Mouse (Mus musculus): Measurements from ENCODE around the gene G6pd2. TPM values are rescaled to one million over a fixed set of nuclear protein-coding genes. Genes with fewer than 3 reads are reported as not detected.

Gene G6pd2
- polyA plus RNA-seq (2016; fragmentation: Nextera tagmentation; extraction: Ambion mirVana) = not detected in 2 replicates

- Histone ChIP-seq H3K9me3 (replicated peaks) (peaks cover 4% of the 10 kb centered on the region; the same call in 1 of the 2 replicates), H3K36me3 (no peaks in the 10 kb centered on the region), H3K27ac (replicated peaks) (no peak within 1 kb of the TSS), H3K4me3 (no peak within 1 kb of the TSS), H3K4me1 (no peaks in the 10 kb centered on the region), H3K27me3 (ENCODE audit: low read depth, poor library complexity, severe bottlenecking) (no peaks in the 10 kb centered on the region)
- DNase-seq (ENCODE audit: low spot score) = no peak
- WGBS = 90% methylated on average over 2 of the region's 2 CpGs
Measured at GRCm38 (mm10) chr5:61808516-61808915, at the start of gene G6pd2. TSS of gene G6pd2 (plus strand) at chr5:61808816.

- H3K36me3 ChIP-seq = no peaks in the 10 kb centered on the region
- no peaks in the 10 kb centered on the region; the same call in 1 of the 2 replicates for H3K9me3 ChIP-seq (replicated peaks)
- H3K27me3 ChIP-seq (ENCODE audit: low read depth, poor library complexity, severe bottlenecking) = no peaks in the 10 kb centered on the region
- H3K4me1 ChIP-seq = no peaks in the 10 kb centered on the region
- 68% methylated on average over 1 of the region's 1 CpGs for WGBS
- H3K27ac ChIP-seq (replicated peaks) = no peak overlapping the region
- H3K4me3 ChIP-seq = no peak overlapping the region
- no peak for DNase-seq (ENCODE audit: low spot score)
Measured at GRCm38 (mm10) chr5:61764214-61764613, 44.4 kb upstream of the G6pd2 start.

GRCm38 (mm10) chr5:61832935-61833551 lies 24.4 kb downstream of the G6pd2 start:
- no peaks in the 10 kb centered on the region for H3K36me3 ChIP-seq
- no peak overlapping the region for H3K27ac ChIP-seq (replicated peaks)
- no peaks in the 10 kb centered on the region for H3K4me1 ChIP-seq
- DNase-seq (ENCODE audit: low spot score) = no peak
- no peaks in the 10 kb centered on the region for H3K9me3 ChIP-seq (replicated peaks)
- no peaks in the 10 kb centered on the region for H3K27me3 ChIP-seq (ENCODE audit: low read depth, poor library complexity, severe bottlenecking)
- no peak overlapping the region for H3K4me3 ChIP-seq

- H3K27me3 ChIP-seq (ENCODE audit: low read depth, poor library complexity, severe bottlenecking) = no peaks in the 10 kb centered on the region
- H3K4me3 ChIP-seq = no peak overlapping the region
- DNase-seq (ENCODE audit: low spot score) = no peak
- H3K9me3 ChIP-seq (replicated peaks) = no peaks in the 10 kb centered on the region
- H3K27ac ChIP-seq (replicated peaks) = no peak overlapping the region
- 78% methylated on average over 2 of the region's 2 CpGs for WGBS
- H3K36me3 ChIP-seq = no peaks in the 10 kb centered on the region
- no peaks in the 10 kb centered on the region for H3K4me1 ChIP-seq
Measured at GRCm38 (mm10) chr5:61843891-61844290, 35.3 kb downstream of the G6pd2 start.

Measured in midbrain, embryonic 10.5 days (tissue).